Mouse (Mus musculus) neural tube, embryonic 12.5 days (tissue): ENCODE measurements around the gene Hmgb2. TPM values are rescaled to one million over a fixed set of nuclear protein-coding genes. Genes with fewer than 3 reads are reported as not detected.
A peak's percentile ranks its signal among the peaks of the same experiment; 100 is the strongest.

Experiments used
- ATAC-seq: fragments of 200-750 bp; cut with Nextera tagmentation; 2 replicates; pipeline ENCODE4 v1.8.0; 2017; ENCODE audit warnings: low read depth, mild to moderate bottlenecking, moderate TSS enrichment, moderate library complexity; ENCODE audit not compliant: low FRiP score
- H3K27ac ChIP-seq: fragments of 300-500 bp; sonication (generic); 2 replicates; pipeline ENCODE4 v1.5.1; 2016
- H3K27me3 ChIP-seq: fragments of 300-500 bp; sonication (generic); replicated peaks from 2 replicates; pipeline ENCODE4 v1.6.1; 2016; ENCODE audit warnings: mild to moderate bottlenecking
- H3K36me3 ChIP-seq: fragments of 300-500 bp; sonication (generic); 2 replicates; pipeline ENCODE4 v1.6.1; 2016; ENCODE audit warnings: mild to moderate bottlenecking
- H3K4me1 ChIP-seq: fragments of 300-500 bp; sonication (generic); 2 replicates; pipeline ENCODE4 v1.6.1; 2016
- H3K4me2 ChIP-seq: fragments of 300-500 bp; sonication (generic); replicated peaks from 2 replicates; pipeline ENCODE4 v1.6.1; 2016; ENCODE audit warnings: mild to moderate bottlenecking
- H3K4me3 ChIP-seq: fragments of 300-500 bp; sonication (generic); 2 replicates; pipeline ENCODE4 v1.5.1; 2016
- H3K9ac ChIP-seq: fragments of 300-500 bp; sonication (generic); 2 replicates; pipeline ENCODE4 v1.6.1; 2016; ENCODE audit warnings: mild to moderate bottlenecking
- H3K9me3 ChIP-seq: fragments of 300-500 bp; sonication (generic); 2 replicates; pipeline ENCODE4 v1.6.1; 2016; ENCODE audit warnings: mild to moderate bottlenecking
- WGBS: fragments of 180-500 bp; shearing (Covaris S2); methylation state at CpG from one replicate; pipeline ENCODE4 v1.1.7; 2016; 5-methylcytosine and 5-hydroxymethylcytosine counted together
- polyA plus RNA-seq: library from polyadenylated mRNA; unstranded; fragments of >200 nt; fragmentation: Nextera tagmentation; extraction: Ambion mirVana; gene quantifications from 2 replicates; pipeline ENCODE4 v1.2.1, GENCODE M21; 2016

The Hmgb2 gene
- polyA plus RNA-seq, 1 experiment from 2014 or later, result 387 TPM

- ATAC-seq, result peak; percentile 67; the same call in 1 of the 2 replicates
- no peaks in the 10 kb centered on the region for H3K9me3 ChIP-seq
- no peaks in the 10 kb centered on the region for H3K27me3 ChIP-seq
- H3K9ac ChIP-seq, result no peak overlapping the region
- peaks cover 1% of the 10 kb centered on the region; the same call in 1 of the 2 replicates for H3K36me3 ChIP-seq
- WGBS, result 46% methylated on average over 12 of the region's 12 CpGs
- H3K4me3 ChIP-seq, result no peak overlapping the region
- no peaks in the 10 kb centered on the region for H3K4me1 ChIP-seq
- H3K4me2 ChIP-seq, result no peak overlapping the region
- H3K27ac ChIP-seq, result no peak overlapping the region
These were observed 28.6 kb downstream of the Hmgb2 start for GRCm38 (mm10) chr8:57540110-57540838.

GRCm38 (mm10) chr8:57540951-57541350 lies 29.2 kb downstream of the Hmgb2 start:
- H3K36me3 ChIP-seq, result no peaks in the 10 kb centered on the region; the same call in 1 of the 2 replicates
- H3K9ac ChIP-seq, result no peak overlapping the region
- no peak overlapping the region for H3K4me3 ChIP-seq
- no peak overlapping the region for H3K4me2 ChIP-seq
- H3K9me3 ChIP-seq, result no peaks in the 10 kb centered on the region
- H3K4me1 ChIP-seq, result no peaks in the 10 kb centered on the region
- 96% methylated on average over 11 of the region's 11 CpGs for WGBS
- no peaks in the 10 kb centered on the region for H3K27me3 ChIP-seq
- H3K27ac ChIP-seq, result no peak overlapping the region
- no peak for ATAC-seq

GRCm38 (mm10) chr8:57541405-57541804 lies 29.7 kb downstream of the Hmgb2 start:
- 91% methylated on average over 9 of the region's 9 CpGs for WGBS
- H3K4me2 ChIP-seq, result no peak overlapping the region
- no peaks in the 10 kb centered on the region; the same call in 1 of the 2 replicates for H3K36me3 ChIP-seq
- no peak overlapping the region for H3K4me3 ChIP-seq
- ATAC-seq, result no peak
- H3K27ac ChIP-seq, result no peak overlapping the region
- no peaks in the 10 kb centered on the region for H3K27me3 ChIP-seq
- no peaks in the 10 kb centered on the region for H3K9me3 ChIP-seq
- no peaks in the 10 kb centered on the region for H3K4me1 ChIP-seq
- no peak overlapping the region for H3K9ac ChIP-seq

- ATAC-seq, result no peak
- Histone ChIP-seq H3K9me3 (no peaks in the 10 kb centered on the region), H3K4me1 (peaks cover 7% of the 10 kb centered on the region), H3K27me3 (no peaks in the 10 kb centered on the region), H3K9ac (no peak overlapping the region), H3K36me3 (no peaks in the 10 kb centered on the region), H3K4me3 (no peak overlapping the region), H3K4me2 (no peak overlapping the region), H3K27ac (no peak overlapping the region)
- WGBS, result 92% methylated on average over 3 of the region's 3 CpGs
These were observed 34.7 kb downstream of the Hmgb2 start for GRCm38 (mm10) chr8:57546401-57546800.

GRCm38 (mm10) chr8:57546834-57547233 lies 35.1 kb downstream of the Hmgb2 start:
- H3K27ac ChIP-seq, result no peak overlapping the region
- no peak overlapping the region for H3K4me2 ChIP-seq
- H3K9ac ChIP-seq, result no peak overlapping the region
- no peak overlapping the region for H3K4me3 ChIP-seq
- no peak for ATAC-seq
- no peaks in the 10 kb centered on the region for H3K9me3 ChIP-seq
- H3K4me1 ChIP-seq, result peaks cover 7% of the 10 kb centered on the region
- H3K36me3 ChIP-seq, result peaks cover 3% of the 10 kb centered on the region
- WGBS, result 83% methylated on average over 3 of the region's 3 CpGs
- H3K27me3 ChIP-seq, result no peaks in the 10 kb centered on the region

- no peak overlapping the region for H3K27ac ChIP-seq
These were observed 35.9 kb downstream of the Hmgb2 start for GRCm38 (mm10) chr8:57547581-57547980.

GRCm38 (mm10) chr8:57552102-57553032 lies 40.7 kb downstream of the Hmgb2 start:
- no peak overlapping the region for H3K27ac ChIP-seq
- H3K9me3 ChIP-seq, result no peaks in the 10 kb centered on the region
- WGBS, result 90% methylated on average over 14 of the region's 14 CpGs
- H3K4me2 ChIP-seq, result no peak overlapping the region
- peaks cover 6% of the 10 kb centered on the region for H3K4me1 ChIP-seq
- no peaks in the 10 kb centered on the region for H3K27me3 ChIP-seq
- H3K4me3 ChIP-seq, result no peak overlapping the region
- H3K9ac ChIP-seq, result no peak overlapping the region
- peaks cover 3% of the 10 kb centered on the region for H3K36me3 ChIP-seq
- ATAC-seq, result no peak

More at GRCm38 (mm10) chr8:57547581-57547980, 35.9 kb downstream of the Hmgb2 start:
- Histone ChIP-seq H3K4me2 (no peak overlapping the region), H3K36me3 (peaks cover 3% of the 10 kb centered on the region), H3K27me3 (no peaks in the 10 kb centered on the region), H3K9ac (no peak overlapping the region), H3K4me1 (peaks cover 7% of the 10 kb centered on the region), H3K4me3 (no peak overlapping the region), H3K9me3 (no peaks in the 10 kb centered on the region)
- WGBS, result 48% methylated on average over 12 of the region's 12 CpGs
- ATAC-seq, result peak; percentile 56; the same call in 1 of the 2 replicates

- no peak overlapping the region for H3K4me2 ChIP-seq
- H3K36me3 ChIP-seq, result no peaks in the 10 kb centered on the region
- no peak overlapping the region for H3K4me3 ChIP-seq
- ATAC-seq, result no peak
- no peaks in the 10 kb centered on the region for H3K9me3 ChIP-seq
- no peak overlapping the region for H3K9ac ChIP-seq
- no peaks in the 10 kb centered on the region for H3K27me3 ChIP-seq
- H3K27ac ChIP-seq, result no peak overlapping the region
- WGBS, result 86% methylated on average over 9 of the region's 9 CpGs
- H3K4me1 ChIP-seq, result no peaks in the 10 kb centered on the region
These were observed 49.2 kb downstream of the Hmgb2 start for GRCm38 (mm10) chr8:57560926-57561325.

- Histone ChIP-seq H3K4me3 (no peak overlapping the region), H3K27ac (no peak overlapping the region), H3K9ac (no peak overlapping the region), H3K4me1 (no peaks in the 10 kb centered on the region; the same call in 1 of the 2 replicates), H3K36me3 (no peaks in the 10 kb centered on the region), H3K4me2 (no peak overlapping the region), H3K27me3 (no peaks in the 10 kb centered on the region), H3K9me3 (no peaks in the 10 kb centered on the region)
- no peak for ATAC-seq
- 90% methylated on average over 3 of the region's 3 CpGs for WGBS
These were observed 51.0 kb downstream of the Hmgb2 start for GRCm38 (mm10) chr8:57562741-57563140.

- no peak overlapping the region for H3K4me2 ChIP-seq
- no peak overlapping the region for H3K9ac ChIP-seq
- H3K27ac ChIP-seq, result no peak overlapping the region
- no peaks in the 10 kb centered on the region for H3K9me3 ChIP-seq
- H3K36me3 ChIP-seq, result no peaks in the 10 kb centered on the region
- H3K4me1 ChIP-seq, result peaks cover 4% of the 10 kb centered on the region; the same call in 1 of the 2 replicates
- 93% methylated on average over 15 of the region's 15 CpGs for WGBS
- H3K4me3 ChIP-seq, result no peak overlapping the region
- ATAC-seq, result no peak
- H3K27me3 ChIP-seq, result no peaks in the 10 kb centered on the region
These were observed 52.0 kb downstream of the Hmgb2 start for GRCm38 (mm10) chr8:57563726-57564125.

- Histone ChIP-seq H3K36me3 (no peaks in the 10 kb centered on the region), H3K9me3 (no peaks in the 10 kb centered on the region), H3K4me1 (peaks cover 11% of the 10 kb centered on the region), H3K27ac (no peak overlapping the region), H3K4me2 (no peak overlapping the region), H3K4me3 (no peak overlapping the region), H3K27me3 (no peaks in the 10 kb centered on the region), H3K9ac (no peak overlapping the region)
- 90% methylated on average over 6 of the region's 6 CpGs for WGBS
- ATAC-seq, result no peak
These were observed 53.3 kb downstream of the Hmgb2 start for GRCm38 (mm10) chr8:57565039-57565438.
